Mouse (Mus musculus) stomach, embryonic 14.5 days (tissue): ENCODE results near the gene Npas2. TPM values are rescaled to one million over a fixed set of nuclear protein-coding genes. Genes with fewer than 3 reads are reported as not detected.

ENCODE experiments used
- ATAC-seq: fragments of 200-750 bp; cut with Nextera tagmentation; 2 replicates; pipeline ENCODE4 v1.8.0; 2017; ENCODE audit warnings: low read depth, moderate TSS enrichment; ENCODE audit not compliant: insufficient number of reproducible peaks, insufficient read depth, low FRiP score
- H3K27ac ChIP-seq: fragments of 300-500 bp; sonication (generic); 2 replicates; pipeline ENCODE4 v1.5.1; 2014; ENCODE audit warnings: mild to moderate bottlenecking, low read length, moderate library complexity, mixed read lengths
- H3K27me3 ChIP-seq: fragments of 300-500 bp; sonication (generic); 2 replicates; pipeline ENCODE4 v1.6.1; 2014; ENCODE audit warnings: low read length, control low read depth, mixed read lengths; ENCODE audit not compliant: control insufficient read depth, insufficient read depth
- H3K36me3 ChIP-seq: fragments of 300-500 bp; sonication (generic); 2 replicates; pipeline ENCODE4 v1.6.1; 2014; ENCODE audit warnings: mild to moderate bottlenecking, control low read depth, low read length, moderate library complexity, mixed read lengths; ENCODE audit not compliant: control insufficient read depth, insufficient read depth
- H3K4me1 ChIP-seq: fragments of 300-500 bp; sonication (generic); 2 replicates; pipeline ENCODE4 v1.6.1; 2014; ENCODE audit warnings: low read length, control low read depth, mixed read lengths; ENCODE audit not compliant: control insufficient read depth, insufficient read depth
- H3K4me2 ChIP-seq: fragments of 300-500 bp; sonication (generic); replicated peaks from 2 replicates; pipeline ENCODE4 v1.6.1; 2014; ENCODE audit warnings: low read depth, low read length, control low read depth
- H3K4me3 ChIP-seq: fragments of 300-500 bp; sonication (generic); 2 replicates; pipeline ENCODE4 v1.5.1; 2014; ENCODE audit warnings: low read depth, low read length, control low read depth
- H3K9ac ChIP-seq: fragments of 300-500 bp; sonication (generic); replicated peaks from 2 replicates; pipeline ENCODE4 v1.6.1; 2014; ENCODE audit warnings: low read depth, mild to moderate bottlenecking, control low read depth, low read length, moderate library complexity, mixed read lengths
- H3K9me3 ChIP-seq: fragments of 300-500 bp; sonication (generic); 2 replicates; pipeline ENCODE4 v1.6.1; 2016; ENCODE audit warnings: low read depth, low read length, control low read depth; ENCODE audit not compliant: control insufficient read depth
- WGBS: fragments of 180-500 bp; shearing (Covaris S2); extraction: QIAGEN DNeasy Blood & Tissue Kit; methylation state at CpG from one replicate; pipeline ENCODE4 v1.1.7; 2014; 5-methylcytosine and 5-hydroxymethylcytosine counted together
- polyA plus RNA-seq: library from polyadenylated mRNA; unstranded; fragments of >200 nt; fragmentation: Nextera tagmentation; extraction: Ambion mirVana; gene quantifications from 2 replicates; pipeline ENCODE4 v1.2.1, GENCODE M21; 2014

Npas2 gene
- polyA plus RNA-seq, 1 experiment from 2014 or later = 0.81 TPM

- 74% methylated on average over 4 of the region's 4 CpGs for WGBS
- no peak overlapping the region for H3K4me2 ChIP-seq
- no peak for ATAC-seq
Observed at GRCm38 (mm10) chr1:39387497-39387896, 194.0 kb downstream of the Npas2 start.

DNA sequence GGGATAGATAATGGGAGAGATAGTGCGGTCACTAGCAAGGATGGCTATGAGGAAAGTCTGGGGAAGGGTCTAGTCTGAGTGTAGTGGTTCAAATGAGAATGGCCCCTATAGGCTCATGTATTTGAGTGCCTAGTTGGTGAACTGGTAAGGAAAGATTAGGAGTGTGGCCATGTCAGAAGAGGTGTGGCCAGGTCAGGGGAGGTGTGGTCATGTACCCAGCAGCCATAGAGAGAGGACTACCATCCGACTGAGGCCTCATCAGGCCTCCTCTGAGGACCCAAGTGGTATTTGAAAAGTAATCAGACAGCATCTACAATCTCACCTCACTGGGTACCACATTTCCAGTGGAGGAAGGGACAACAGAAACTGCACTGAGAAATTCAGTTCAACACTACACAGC, 194.6 kb downstream of the Npas2 start:
- H3K27ac ChIP-seq = no peak overlapping the region
- peak; percentile 59; the same call in 1 of the 2 replicates for ATAC-seq
- H3K9me3 ChIP-seq = no peaks in the 10 kb centered on the region
- H3K4me1 ChIP-seq = no peaks in the 10 kb centered on the region
- no peak overlapping the region for H3K9ac ChIP-seq
- 89% methylated on average over 2 of the region's 2 CpGs for WGBS
- H3K4me2 ChIP-seq = no peak overlapping the region
- no peak overlapping the region for H3K4me3 ChIP-seq
- no peaks in the 10 kb centered on the region for H3K27me3 ChIP-seq
- H3K36me3 ChIP-seq = no peaks in the 10 kb centered on the region

More at GRCm38 (mm10) chr1:39387497-39387896, 194.0 kb downstream of the Npas2 start:
- Histone ChIP-seq H3K9me3 (no peaks in the 10 kb centered on the region), H3K36me3 (no peaks in the 10 kb centered on the region), H3K4me1 (no peaks in the 10 kb centered on the region), H3K27me3 (no peaks in the 10 kb centered on the region), H3K27ac (no peak overlapping the region), H3K9ac (no peak overlapping the region), H3K4me3 (no peak overlapping the region)

DNA sequence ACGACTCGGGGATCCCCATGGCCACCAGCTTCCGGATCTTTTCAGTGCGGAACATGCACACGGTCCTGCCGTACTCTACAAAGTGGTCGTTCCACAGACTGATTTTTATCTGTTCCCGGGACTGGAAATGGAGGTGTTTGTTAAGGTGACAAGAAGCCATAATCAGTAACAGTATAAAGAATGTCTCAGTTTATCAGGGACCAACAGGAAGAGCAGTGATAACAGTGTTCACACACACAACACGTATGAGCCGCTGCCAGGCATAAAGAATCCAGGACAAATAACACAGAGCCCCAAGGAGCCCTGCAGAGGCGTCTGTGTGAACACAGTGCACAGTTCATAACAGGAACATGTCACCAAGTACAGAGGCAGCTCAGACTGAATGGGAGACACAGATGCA, 195.8 kb downstream of the Npas2 start:
- Histone ChIP-seq H3K9me3 (no peaks in the 10 kb centered on the region), H3K36me3 (no peaks in the 10 kb centered on the region), H3K9ac (no peak overlapping the region), H3K27ac (no peak overlapping the region), H3K4me1 (no peaks in the 10 kb centered on the region), H3K4me2 (no peak overlapping the region), H3K4me3 (no peak overlapping the region), H3K27me3 (no peaks in the 10 kb centered on the region)
- 84% methylated on average over 11 of the region's 11 CpGs for WGBS
- ATAC-seq = no peak

DNA sequence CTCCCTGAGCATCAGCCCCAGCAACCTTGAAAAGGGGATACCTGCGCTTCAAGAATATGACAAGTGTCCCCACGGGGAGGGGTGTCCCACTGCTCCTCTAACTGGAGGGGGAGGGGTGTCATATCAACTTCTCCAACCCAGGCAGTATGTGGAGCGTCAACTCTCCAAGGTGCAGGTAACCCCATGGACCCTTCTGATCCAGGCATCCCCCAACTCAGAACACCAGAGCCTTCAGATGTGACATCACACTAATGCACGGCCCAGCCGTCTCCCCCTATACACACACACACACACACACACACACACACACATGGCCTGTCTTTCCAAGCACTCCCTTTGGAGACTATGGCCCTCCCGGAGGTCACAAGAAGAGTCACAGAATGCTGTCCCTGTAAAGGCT, 198.1 kb downstream of the Npas2 start:
- WGBS = 87% methylated on average over 6 of the region's 6 CpGs

GRCm38 (mm10) chr1:39392189-39392588, 198.7 kb downstream of the Npas2 start:
- Histone ChIP-seq H3K27ac (no peak overlapping the region), H3K4me2 (no peak overlapping the region), H3K36me3 (no peaks in the 10 kb centered on the region), H3K9ac (no peak overlapping the region), H3K4me3 (no peak overlapping the region), H3K9me3 (peaks cover 1% of the 10 kb centered on the region; the same call in 1 of the 2 replicates), H3K27me3 (no peaks in the 10 kb centered on the region), H3K4me1 (no peaks in the 10 kb centered on the region)
- no peak for ATAC-seq
- WGBS = 64% methylated on average over 3 of the region's 3 CpGs

More for the DNA sequence above, 198.1 kb downstream of the Npas2 start:
- Histone ChIP-seq H3K36me3 (no peaks in the 10 kb centered on the region), H3K27ac (no peak overlapping the region), H3K27me3 (no peaks in the 10 kb centered on the region), H3K9me3 (no peaks in the 10 kb centered on the region), H3K4me3 (no peak overlapping the region), H3K9ac (no peak overlapping the region), H3K4me2 (no peak overlapping the region), H3K4me1 (no peaks in the 10 kb centered on the region)
- no peak for ATAC-seq

- no peaks in the 10 kb centered on the region for H3K27me3 ChIP-seq
- H3K4me1 ChIP-seq = no peaks in the 10 kb centered on the region
- H3K27ac ChIP-seq = no peak overlapping the region
- no peak overlapping the region for H3K4me2 ChIP-seq
- peaks cover 4% of the 10 kb centered on the region; the same call in 1 of the 2 replicates for H3K9me3 ChIP-seq
- 77% methylated on average over 8 of the region's 8 CpGs for WGBS
- ATAC-seq = no peak
- no peak overlapping the region for H3K9ac ChIP-seq
- H3K4me3 ChIP-seq = no peak overlapping the region
- no peaks in the 10 kb centered on the region for H3K36me3 ChIP-seq
Observed at GRCm38 (mm10) chr1:39393217-39393867, 199.8 kb downstream of the Npas2 start.

- ATAC-seq = no peak
- no peak overlapping the region for H3K27ac ChIP-seq
- H3K9ac ChIP-seq = no peak overlapping the region
Observed at GRCm38 (mm10) chr1:39394096-39394495, 200.6 kb downstream of the Npas2 start.

DNA sequence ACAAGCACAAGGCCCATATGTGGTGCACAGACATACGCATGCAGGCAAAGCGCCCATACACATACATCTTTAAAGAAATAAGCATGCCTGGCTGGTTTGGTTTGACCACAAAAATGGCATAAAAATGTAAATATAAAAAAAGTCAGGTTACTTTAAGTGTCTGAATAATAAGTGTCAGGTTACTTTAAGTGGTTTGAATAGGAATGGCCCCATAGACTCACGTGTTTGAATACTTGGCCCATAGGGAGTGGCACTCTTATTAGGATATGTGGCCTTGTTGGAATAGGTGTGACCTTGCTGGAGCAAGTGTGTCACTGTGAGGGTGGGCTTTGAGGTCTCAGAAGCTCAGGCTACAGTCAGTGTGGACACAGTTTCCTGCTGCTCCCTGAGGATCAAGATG, 201.1 kb downstream of the Npas2 start:
- WGBS = 81% methylated on average over 3 of the region's 3 CpGs

More at GRCm38 (mm10) chr1:39394096-39394495, 200.6 kb downstream of the Npas2 start:
- H3K4me2 ChIP-seq = no peak overlapping the region
- H3K27me3 ChIP-seq = no peaks in the 10 kb centered on the region
- 81% methylated on average over 10 of the region's 10 CpGs for WGBS
- no peaks in the 10 kb centered on the region for H3K4me1 ChIP-seq
- no peak overlapping the region for H3K4me3 ChIP-seq
- no peaks in the 10 kb centered on the region for H3K36me3 ChIP-seq
- peaks cover 4% of the 10 kb centered on the region; the same call in 1 of the 2 replicates for H3K9me3 ChIP-seq

GRCm38 (mm10) chr1:39396347-39396746, 202.8 kb downstream of the Npas2 start:
- no peak overlapping the region for H3K9ac ChIP-seq
- no peak overlapping the region for H3K4me3 ChIP-seq
- H3K4me2 ChIP-seq = no peak overlapping the region
- H3K27ac ChIP-seq = no peak overlapping the region
- no peaks in the 10 kb centered on the region for H3K36me3 ChIP-seq
- ATAC-seq = no peak
- no peaks in the 10 kb centered on the region for H3K27me3 ChIP-seq
- H3K9me3 ChIP-seq = peaks cover 4% of the 10 kb centered on the region; the same call in 1 of the 2 replicates
- H3K4me1 ChIP-seq = no peaks in the 10 kb centered on the region
- WGBS = 65% methylated on average over 4 of the region's 4 CpGs

More for the DNA sequence above, 201.1 kb downstream of the Npas2 start:
- no peak overlapping the region for H3K9ac ChIP-seq
- H3K27ac ChIP-seq = no peak overlapping the region
- H3K27me3 ChIP-seq = no peaks in the 10 kb centered on the region
- H3K4me2 ChIP-seq = no peak overlapping the region
- ATAC-seq = no peak
- peaks cover 4% of the 10 kb centered on the region; the same call in 1 of the 2 replicates for H3K9me3 ChIP-seq
- no peaks in the 10 kb centered on the region for H3K4me1 ChIP-seq
- H3K36me3 ChIP-seq = no peaks in the 10 kb centered on the region
- H3K4me3 ChIP-seq = no peak overlapping the region
